Mouse (Mus musculus) hindbrain, embryonic 14.5 days (tissue): ENCODE data around the gene Gsdme. TPM values are rescaled to one million over a fixed set of nuclear protein-coding genes. Genes with fewer than 3 reads are reported as not detected.

Experiments used
- ATAC-seq: fragments of 200-750 bp; cut with Nextera tagmentation; 2 replicates; pipeline ENCODE4 v1.8.0; 2017; ENCODE audit warnings: moderate number of reproducible peaks, mild to moderate bottlenecking, moderate TSS enrichment, moderate library complexity; ENCODE audit not compliant: low FRiP score
- DNase-seq: peaks from one replicate; pipeline ENCODE4 v3.0.0-alpha.2; 2015; ENCODE audit warnings: low spot score
- H3K27ac ChIP-seq: fragments of 300-500 bp; sonication (generic); 2 replicates; pipeline ENCODE4 v1.5.1; 2014; ENCODE audit warnings: mild to moderate bottlenecking, moderate library complexity
- H3K27me3 ChIP-seq: fragments of 300-500 bp; sonication (generic); 2 replicates; pipeline ENCODE4 v1.6.1; 2014; ENCODE audit warnings: mild to moderate bottlenecking, low read length, mixed read lengths; ENCODE audit not compliant: control insufficient read depth, insufficient read depth
- H3K36me3 ChIP-seq: fragments of 300-500 bp; sonication (generic); replicated peaks from 2 replicates; pipeline ENCODE4 v1.6.1; 2014; ENCODE audit not compliant: control insufficient read depth, insufficient read depth
- H3K4me1 ChIP-seq: fragments of 300-500 bp; sonication (generic); replicated peaks from 2 replicates; pipeline ENCODE4 v1.6.1; 2014; ENCODE audit warnings: antibody characterized with exemption, low read length, mixed read lengths; ENCODE audit not compliant: control insufficient read depth, insufficient read depth
- H3K4me2 ChIP-seq: fragments of 300-500 bp; sonication (generic); replicated peaks from 2 replicates; pipeline ENCODE4 v1.6.1; 2014; ENCODE audit warnings: mild to moderate bottlenecking, moderate library complexity
- H3K4me3 ChIP-seq: fragments of 300-500 bp; sonication (generic); replicated peaks from 2 replicates; pipeline ENCODE4 v1.5.1; 2014; ENCODE audit warnings: mild to moderate bottlenecking, low read length
- H3K9ac ChIP-seq: fragments of 300-500 bp; sonication (generic); 2 replicates; pipeline ENCODE4 v1.6.1; 2014
- H3K9me3 ChIP-seq: fragments of 300-500 bp; sonication (generic); 2 replicates; pipeline ENCODE4 v1.6.1; 2016; ENCODE audit warnings: low read length; ENCODE audit not compliant: control insufficient read depth
- WGBS: fragments of 180-500 bp; shearing (Covaris S2); extraction: QIAGEN DNeasy Blood & Tissue Kit; methylation state at CpG from one replicate; pipeline ENCODE4 v1.1.7; 2014; 5-methylcytosine and 5-hydroxymethylcytosine counted together
- polyA plus RNA-seq: library from polyadenylated mRNA; unstranded; fragments of >200 nt; fragmentation: Nextera tagmentation; extraction: Ambion mirVana; gene quantifications from 2 replicates; pipeline ENCODE4 v1.2.1, GENCODE M21; 2014

Gene Gsdme
- polyA plus RNA-seq, 1 experiment from 2014 or later, result 83.8 TPM

- Histone ChIP-seq H3K4me2 (no peak overlapping the region), H3K4me3 (no peak overlapping the region), H3K9me3 (no peaks in the 10 kb centered on the region), H3K27ac (no peak overlapping the region), H3K4me1 (no peaks in the 10 kb centered on the region), H3K27me3 (no peaks in the 10 kb centered on the region), H3K36me3 (0 out of 2 replicates have a peak, but pooled peaks cover 4% of the 10 kb centered on the region), H3K9ac (no peak overlapping the region)
- DNase-seq, result no peak
- WGBS, result 55% methylated on average over 1 of the region's 1 CpGs
- no peak for ATAC-seq
Measured at GRCm38 (mm10) chr6:50232984-50233383, 30.7 kb downstream of the Gsdme start.

- ATAC-seq, result no peak
- WGBS, result 91% methylated on average over 5 of the region's 5 CpGs
- Histone ChIP-seq H3K9ac (no peak overlapping the region), H3K36me3 (peaks cover 4% of the 10 kb centered on the region; the same call in 1 of the 2 replicates), H3K4me2 (no peak overlapping the region), H3K27me3 (no peaks in the 10 kb centered on the region), H3K4me3 (no peak overlapping the region), H3K4me1 (no peaks in the 10 kb centered on the region), H3K9me3 (no peaks in the 10 kb centered on the region), H3K27ac (no peak overlapping the region)
- DNase-seq, result no peak
Measured at GRCm38 (mm10) chr6:50231288-50231687, 32.4 kb downstream of the Gsdme start.

GRCm38 (mm10) chr6:50228180-50228579 is 35.5 kb downstream of the Gsdme start:
- Histone ChIP-seq H3K27ac (no peak overlapping the region), H3K9ac (no peak overlapping the region), H3K9me3 (no peaks in the 10 kb centered on the region), H3K36me3 (peaks cover 4% of the 10 kb centered on the region; the same call in 1 of the 2 replicates), H3K4me1 (no peaks in the 10 kb centered on the region), H3K27me3 (no peaks in the 10 kb centered on the region), H3K4me2 (no peak overlapping the region), H3K4me3 (no peak overlapping the region)
- 66% methylated on average over 5 of the region's 5 CpGs for WGBS
- ATAC-seq (no peak), DNase-seq (no peak)

- Histone ChIP-seq H3K4me2 (no peak overlapping the region), H3K9me3 (no peaks in the 10 kb centered on the region), H3K27ac (no peak overlapping the region), H3K4me3 (no peak overlapping the region), H3K27me3 (no peaks in the 10 kb centered on the region), H3K36me3 (peaks cover 4% of the 10 kb centered on the region; the same call in 1 of the 2 replicates), H3K9ac (no peak overlapping the region), H3K4me1 (no peaks in the 10 kb centered on the region)
- ATAC-seq (no peak), DNase-seq (no peak)
- 93% methylated on average over 5 of the region's 5 CpGs for WGBS
Measured at GRCm38 (mm10) chr6:50225232-50225631, 38.4 kb downstream of the Gsdme start.

GRCm38 (mm10) chr6:50223606-50224005 is 40.1 kb downstream of the Gsdme start:
- WGBS, result 93% methylated on average over 4 of the region's 4 CpGs
- Histone ChIP-seq H3K27ac (no peak overlapping the region), H3K9ac (no peak overlapping the region), H3K4me2 (no peak overlapping the region), H3K4me3 (no peak overlapping the region), H3K9me3 (no peaks in the 10 kb centered on the region), H3K27me3 (no peaks in the 10 kb centered on the region), H3K4me1 (no peaks in the 10 kb centered on the region), H3K36me3 (peaks cover 13% of the 10 kb centered on the region)
- ATAC-seq (no peak), DNase-seq (no peak)

GRCm38 (mm10) chr6:50222986-50223385 is 40.7 kb downstream of the Gsdme start:
- no peak for ATAC-seq
- H3K36me3 ChIP-seq, result peaks cover 17% of the 10 kb centered on the region
- WGBS, result 72% methylated on average over 5 of the region's 5 CpGs

GRCm38 (mm10) chr6:50222351-50222750 is 41.3 kb downstream of the Gsdme start:
- no peak overlapping the region for H3K9ac ChIP-seq

More at GRCm38 (mm10) chr6:50222986-50223385, 40.7 kb downstream of the Gsdme start:
- H3K9ac ChIP-seq, result no peak overlapping the region
- H3K4me2 ChIP-seq, result no peak overlapping the region
- DNase-seq, result no peak
- no peak overlapping the region for H3K27ac ChIP-seq
- H3K4me1 ChIP-seq, result no peaks in the 10 kb centered on the region
- no peaks in the 10 kb centered on the region for H3K9me3 ChIP-seq
- no peaks in the 10 kb centered on the region for H3K27me3 ChIP-seq
- no peak overlapping the region for H3K4me3 ChIP-seq

GRCm38 (mm10) chr6:50220863-50221262 is 42.8 kb downstream of the Gsdme start:
- Histone ChIP-seq H3K4me1 (no peaks in the 10 kb centered on the region), H3K4me2 (no peak overlapping the region), H3K27ac (no peak overlapping the region), H3K36me3 (peaks cover 23% of the 10 kb centered on the region), H3K9ac (no peak overlapping the region), H3K4me3 (no peak overlapping the region), H3K9me3 (no peaks in the 10 kb centered on the region), H3K27me3 (no peaks in the 10 kb centered on the region)
- DNase-seq (no peak), ATAC-seq (no peak)
- WGBS, result 62% methylated on average over 6 of the region's 6 CpGs

More at GRCm38 (mm10) chr6:50222351-50222750, 41.3 kb downstream of the Gsdme start:
- Histone ChIP-seq H3K27me3 (no peaks in the 10 kb centered on the region), H3K36me3 (peaks cover 21% of the 10 kb centered on the region), H3K9me3 (no peaks in the 10 kb centered on the region), H3K4me3 (no peak overlapping the region), H3K4me1 (no peaks in the 10 kb centered on the region), H3K4me2 (no peak overlapping the region), H3K27ac (no peak overlapping the region)
- ATAC-seq (no peak), DNase-seq (no peak)
- WGBS, result 82% methylated on average over 5 of the region's 5 CpGs

- 97% methylated on average over 6 of the region's 6 CpGs for WGBS
- Histone ChIP-seq H3K4me1 (no peaks in the 10 kb centered on the region), H3K4me2 (no peak overlapping the region), H3K36me3 (peaks cover 28% of the 10 kb centered on the region), H3K9ac (no peak overlapping the region), H3K9me3 (no peaks in the 10 kb centered on the region), H3K27me3 (no peaks in the 10 kb centered on the region), H3K27ac (no peak overlapping the region), H3K4me3 (no peak overlapping the region)
- DNase-seq (no peak), ATAC-seq (no peak)
Measured at GRCm38 (mm10) chr6:50219066-50219465, 44.6 kb downstream of the Gsdme start.

- 79% methylated on average over 3 of the region's 3 CpGs for WGBS
- Histone ChIP-seq H3K4me3 (no peak overlapping the region), H3K36me3 (peaks cover 28% of the 10 kb centered on the region), H3K27ac (no peak overlapping the region), H3K9ac (no peak overlapping the region), H3K4me1 (no peaks in the 10 kb centered on the region), H3K9me3 (no peaks in the 10 kb centered on the region), H3K4me2 (no peak overlapping the region), H3K27me3 (no peaks in the 10 kb centered on the region)
- ATAC-seq (no peak), DNase-seq (no peak)
Measured at GRCm38 (mm10) chr6:50218628-50219027, 45.0 kb downstream of the Gsdme start.
